Mouse (Mus musculus): ENCODE data around the gene Chst15. TPM values are rescaled to one million over a fixed set of nuclear protein-coding genes. Genes with fewer than 3 reads are reported as not detected.

The Chst15 gene
- polyA plus RNA-seq, 1 experiment from 2014 or later = 8.6 TPM

GRCm38 (mm10) chr7:132253078-132253477 is 64.0 kb downstream of the Chst15 start:
- Histone ChIP-seq H3K9me3 (replicated peaks; ENCODE audit: low read length) (no peaks in the 10 kb centered on the region), H3K27me3 (ENCODE audit: insufficient read depth, low read length) (no peaks in the 10 kb centered on the region), H3K4me1 (replicated peaks; ENCODE audit: insufficient read depth, low read length) (no peaks in the 10 kb centered on the region), H3K36me3 (ENCODE audit: insufficient read depth, low read length) (no peaks in the 10 kb centered on the region), H3K9ac (ENCODE audit: low read depth, low read length) (no peak overlapping the region), H3K4me2 (ENCODE audit: low read length) (no peak overlapping the region), H3K27ac (no peak overlapping the region), H3K4me3 (replicated peaks; ENCODE audit: low read depth, low read length) (no peak overlapping the region)
- ATAC-seq (replicated peaks; ENCODE audit: low FRiP score, low read depth) = no peak
- TF ChIP-seq CTCF (IDR thresholded peaks at IDR 0.05; ENCODE audit: low read depth) = no peak
- no peak for DNase-seq (ENCODE audit: low spot score)
- WGBS = 89% methylated on average over 4 of the region's 4 CpGs

GRCm38 (mm10) chr7:132249563-132250119 is 67.4 kb downstream of the Chst15 start:
- WGBS = 39% methylated on average over 10 of the region's 10 CpGs
- Histone ChIP-seq H3K27ac (no peak overlapping the region), H3K4me1 (replicated peaks; ENCODE audit: insufficient read depth, low read length) (0 out of 2 replicates have a peak, but pooled peaks cover 3% of the 10 kb centered on the region), H3K36me3 (ENCODE audit: insufficient read depth, low read length) (no peaks in the 10 kb centered on the region), H3K4me3 (replicated peaks; ENCODE audit: low read depth, low read length) (no peak overlapping the region), H3K27me3 (ENCODE audit: insufficient read depth, low read length) (no peaks in the 10 kb centered on the region), H3K9ac (ENCODE audit: low read depth, low read length) (no peak overlapping the region), H3K4me2 (ENCODE audit: low read length) (no peak overlapping the region), H3K9me3 (replicated peaks; ENCODE audit: low read length) (no peaks in the 10 kb centered on the region)
- ATAC-seq (replicated peaks; ENCODE audit: low FRiP score, low read depth) (no peak), DNase-seq (ENCODE audit: low spot score) (peak; percentile 34)
- no peak for TF ChIP-seq CTCF (IDR thresholded peaks at IDR 0.05; ENCODE audit: low read depth)

GRCm38 (mm10) chr7:132247567-132247966 is 69.5 kb downstream of the Chst15 start:
- H3K9me3 ChIP-seq (replicated peaks; ENCODE audit: low read length) = no peaks in the 10 kb centered on the region
- H3K9ac ChIP-seq (ENCODE audit: low read depth, low read length) = no peak overlapping the region
- peak; percentile 65 for DNase-seq (ENCODE audit: low spot score)
- H3K4me3 ChIP-seq (replicated peaks; ENCODE audit: low read depth, low read length) = no peak overlapping the region
- H3K27me3 ChIP-seq (ENCODE audit: insufficient read depth, low read length) = no peaks in the 10 kb centered on the region
- peak; percentile 58; the same call in 1 of the 2 replicates for ATAC-seq (replicated peaks; ENCODE audit: low FRiP score, low read depth)
- 0 out of 2 replicates have a peak, but pooled peaks cover 3% of the 10 kb centered on the region for H3K4me1 ChIP-seq (replicated peaks; ENCODE audit: insufficient read depth, low read length)
- no peak overlapping the region for H3K27ac ChIP-seq
- WGBS = 22% methylated on average over 11 of the region's 11 CpGs
- no peak overlapping the region for H3K4me2 ChIP-seq (ENCODE audit: low read length)
- H3K36me3 ChIP-seq (ENCODE audit: insufficient read depth, low read length) = no peaks in the 10 kb centered on the region
- no peak for TF ChIP-seq CTCF (IDR thresholded peaks at IDR 0.05; ENCODE audit: low read depth)

GRCm38 (mm10) chr7:132247091-132247490 is 69.9 kb downstream of the Chst15 start:
- Histone ChIP-seq H3K27ac (no peak overlapping the region), H3K4me3 (replicated peaks; ENCODE audit: low read depth, low read length) (no peak overlapping the region), H3K9ac (ENCODE audit: low read depth, low read length) (no peak overlapping the region), H3K36me3 (ENCODE audit: insufficient read depth, low read length) (no peaks in the 10 kb centered on the region), H3K9me3 (replicated peaks; ENCODE audit: low read length) (no peaks in the 10 kb centered on the region), H3K4me1 (replicated peaks; ENCODE audit: insufficient read depth, low read length) (0 out of 2 replicates have a peak, but pooled peaks cover 3% of the 10 kb centered on the region), H3K27me3 (ENCODE audit: insufficient read depth, low read length) (no peaks in the 10 kb centered on the region), H3K4me2 (ENCODE audit: low read length) (no peak overlapping the region)
- TF ChIP-seq CTCF (IDR thresholded peaks at IDR 0.05; ENCODE audit: low read depth) = no peak
- no peak for ATAC-seq (replicated peaks; ENCODE audit: low FRiP score, low read depth)
- DNase-seq (ENCODE audit: low spot score) = no peak
- 63% methylated on average over 5 of the region's 5 CpGs for WGBS

GRCm38 (mm10) chr7:132245730-132246129 is 71.3 kb downstream of the Chst15 start:
- Histone ChIP-seq H3K4me2 (ENCODE audit: low read length) (no peak overlapping the region), H3K36me3 (ENCODE audit: insufficient read depth, low read length) (0 out of 2 replicates have a peak, but pooled peaks cover 3% of the 10 kb centered on the region), H3K9me3 (replicated peaks; ENCODE audit: low read length) (no peaks in the 10 kb centered on the region), H3K4me1 (replicated peaks; ENCODE audit: insufficient read depth, low read length) (0 out of 2 replicates have a peak, but pooled peaks cover 3% of the 10 kb centered on the region), H3K9ac (ENCODE audit: low read depth, low read length) (no peak overlapping the region), H3K27me3 (ENCODE audit: insufficient read depth, low read length) (no peaks in the 10 kb centered on the region), H3K27ac (no peak overlapping the region), H3K4me3 (replicated peaks; ENCODE audit: low read depth, low read length) (no peak overlapping the region)
- TF ChIP-seq CTCF (IDR thresholded peaks at IDR 0.05; ENCODE audit: low read depth) = no peak
- ATAC-seq (replicated peaks; ENCODE audit: low FRiP score, low read depth) = no peak
- DNase-seq (ENCODE audit: low spot score) = peak; percentile 49
- 75% methylated on average over 6 of the region's 6 CpGs for WGBS

GRCm38 (mm10) chr7:132244637-132245036 is 72.4 kb downstream of the Chst15 start:
- ATAC-seq (replicated peaks; ENCODE audit: low FRiP score, low read depth) (no peak), DNase-seq (ENCODE audit: low spot score) (no peak)
- 0 out of 2 replicates have a peak, but pooled peaks cover 6% of the 10 kb centered on the region for H3K36me3 ChIP-seq (ENCODE audit: insufficient read depth, low read length)
- H3K4me3 ChIP-seq (replicated peaks; ENCODE audit: low read depth, low read length) = no peak overlapping the region
- TF ChIP-seq CTCF (IDR thresholded peaks at IDR 0.05; ENCODE audit: low read depth) = no peak
- WGBS = 93% methylated on average over 14 of the region's 14 CpGs
- H3K9ac ChIP-seq (ENCODE audit: low read depth, low read length) = no peak overlapping the region
- H3K9me3 ChIP-seq (replicated peaks; ENCODE audit: low read length) = no peaks in the 10 kb centered on the region
- no peak overlapping the region for H3K27ac ChIP-seq
- no peaks in the 10 kb centered on the region for H3K27me3 ChIP-seq (ENCODE audit: insufficient read depth, low read length)
- H3K4me2 ChIP-seq (ENCODE audit: low read length) = no peak overlapping the region
- H3K4me1 ChIP-seq (replicated peaks; ENCODE audit: insufficient read depth, low read length) = 0 out of 2 replicates have a peak, but pooled peaks cover 3% of the 10 kb centered on the region

All from kidney, postnatal 0 days (tissue).